Mouse (Mus musculus): ENCODE results near the gene Esp1. TPM values are rescaled to one million over a fixed set of nuclear protein-coding genes. Genes with fewer than 3 reads are reported as not detected.
"Not testable (repeated sequence)": the region's sequence is repeated elsewhere in the genome, so short reads cannot be mapped to it uniquely, and the experiment has no call there.

Esp1 gene
- total RNA-seq (2021): not detected
- long read RNA-seq, experiment 1: 0 reads
- long read RNA-seq, experiment 2: 0 reads

DNA sequence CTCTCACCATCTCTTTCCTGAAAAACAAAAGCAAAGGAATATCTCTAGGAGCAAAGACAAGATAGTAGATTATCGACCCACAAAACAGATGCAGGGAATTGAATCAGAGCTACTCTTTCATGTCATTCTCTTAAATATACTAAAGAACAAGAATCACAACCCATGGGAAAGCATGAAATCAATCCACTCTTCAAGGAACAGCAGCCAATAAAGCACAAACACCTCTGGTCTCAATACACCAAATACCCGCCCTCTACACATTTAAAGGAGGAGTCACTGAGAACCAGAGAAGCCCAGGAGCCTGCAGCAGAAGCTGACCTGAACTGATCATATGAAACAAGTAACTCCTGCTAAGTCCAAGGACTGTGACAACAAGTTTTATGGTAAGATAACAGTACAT lies at the start of gene Esp1:
Gene Esp1, plus strand, starts transcription at position 301 of the 400 bp plus-strand sequence.
- DNase-seq (ENCODE audit: low spot score in 2 of 2): no peak

DNA sequence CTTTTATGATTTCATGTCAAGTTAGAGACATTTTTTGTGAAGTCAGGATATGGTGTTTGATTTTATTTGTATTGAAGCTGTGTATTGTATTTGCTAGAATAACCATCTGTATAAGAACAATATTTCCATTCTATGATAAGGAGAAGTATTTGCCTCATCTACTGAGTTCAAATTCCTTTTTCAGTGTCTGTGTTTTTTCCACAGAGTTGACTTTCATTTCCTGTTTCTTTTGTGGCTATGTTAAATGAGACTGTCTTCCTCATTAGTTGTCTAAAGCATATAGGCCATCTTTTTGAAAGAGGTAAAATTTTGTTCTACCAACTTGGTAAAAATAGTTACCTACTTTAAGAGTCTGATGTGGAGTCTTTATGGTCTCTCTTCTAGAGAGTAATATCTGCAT lies 10.6 kb upstream of the Esp1 start:
- no peak for DNase-seq (ENCODE audit: low spot score in 2 of 2)

DNA sequence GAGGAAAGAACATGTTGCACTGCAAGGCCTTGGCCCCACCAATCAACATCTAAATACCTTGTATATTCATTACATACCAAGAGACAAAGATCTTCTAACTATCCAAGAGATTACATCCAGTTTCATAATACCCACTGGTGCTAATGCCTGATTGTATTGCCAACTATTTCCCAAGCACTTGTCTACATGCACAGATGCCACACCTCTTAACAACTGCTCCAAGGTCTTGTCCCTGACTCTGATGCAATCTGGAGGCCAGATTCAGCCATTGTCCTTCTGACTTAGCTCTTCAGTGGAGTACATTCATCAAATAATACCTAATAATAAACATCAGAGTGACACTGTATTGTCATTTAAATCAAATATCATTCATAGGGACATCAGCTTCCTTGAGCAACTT lies 9.9 kb upstream of the Esp1 start:
- DNase-seq (ENCODE audit: low spot score in 2 of 2): not testable (repeated sequence)

DNA sequence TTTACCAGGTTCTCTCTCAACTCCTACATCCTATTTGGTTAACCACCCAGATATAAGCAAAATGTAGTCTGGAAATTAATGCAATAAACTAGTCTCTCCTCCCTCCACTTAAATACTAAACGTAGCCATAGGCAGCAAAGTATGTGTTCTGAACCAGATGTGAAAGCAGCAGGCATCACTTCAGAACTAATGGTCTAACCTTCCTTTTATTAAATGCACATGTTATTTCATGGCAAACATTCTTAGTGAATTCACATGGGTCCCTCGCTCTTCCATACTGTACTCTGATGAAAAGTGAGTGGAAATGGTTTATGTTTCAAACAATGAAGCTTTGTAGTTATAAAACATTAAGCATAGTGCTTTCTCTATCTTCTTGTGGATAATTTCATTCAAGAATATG lies 4.4 kb downstream of the Esp1 start:
- DNase-seq (ENCODE audit: low spot score in 2 of 2): no peak

DNA sequence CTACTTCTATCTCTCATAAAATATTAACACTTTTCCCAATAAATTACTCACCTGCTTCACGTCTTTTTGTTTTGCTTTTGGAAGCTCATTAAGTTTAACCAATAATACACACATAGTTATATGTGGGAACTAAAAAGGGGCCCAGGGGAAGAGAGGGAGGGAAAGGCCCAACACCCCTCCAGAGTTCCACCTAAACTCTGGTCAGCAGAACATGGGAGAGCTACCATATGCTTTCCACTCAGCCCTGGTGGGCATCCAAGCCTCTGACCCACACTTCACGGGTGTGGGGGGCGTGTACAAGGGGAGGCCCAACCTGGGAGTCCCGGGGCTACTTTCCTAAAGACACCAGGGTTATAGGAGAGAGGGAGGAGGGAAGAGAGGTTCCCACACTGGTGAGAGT lies 4.8 kb downstream of the Esp1 start:
- DNase-seq (ENCODE audit: low spot score in 2 of 2): no peak

DNA sequence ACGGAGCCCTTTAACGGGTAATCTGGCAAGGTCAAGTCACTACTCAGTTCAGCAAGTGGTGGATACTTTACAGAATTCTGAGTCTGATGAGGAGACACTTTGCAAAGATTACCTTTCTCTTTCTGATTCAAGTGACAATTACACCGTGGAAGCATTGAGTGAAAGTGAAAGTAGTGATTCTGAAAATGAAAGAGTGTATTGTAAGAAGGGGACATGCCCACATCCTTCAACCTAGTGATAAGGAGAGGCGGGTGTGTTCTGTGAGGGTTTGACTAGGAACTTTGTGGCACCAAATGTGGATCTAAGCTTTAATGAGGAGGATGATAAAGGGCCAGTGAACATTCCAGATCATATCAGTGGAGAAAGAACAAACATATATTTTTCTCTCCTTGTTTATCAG lies 36.7 kb downstream of the Esp1 start:
- no peak for DNase-seq (ENCODE audit: low spot score in 2 of 2)

DNA sequence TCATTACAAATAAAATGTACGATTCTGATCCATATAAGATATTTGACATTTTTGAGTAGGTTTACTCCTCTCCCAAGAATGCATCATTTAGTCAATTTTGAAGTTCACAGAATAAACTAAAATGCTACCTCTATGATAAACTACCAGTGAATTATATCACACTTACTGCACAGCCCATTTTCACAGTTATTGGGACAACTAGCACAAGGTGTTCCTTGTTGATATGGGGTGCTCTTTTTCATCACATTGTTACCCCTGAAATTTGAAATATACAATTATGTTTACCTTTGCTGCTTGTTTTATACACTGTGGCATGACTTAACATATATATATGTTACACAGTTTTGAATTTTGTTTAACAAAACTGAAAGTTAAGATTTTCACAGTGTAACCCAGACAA lies 40.2 kb downstream of the Esp1 start:
- DNase-seq (ENCODE audit: low spot score in 2 of 2): no peak

Other genes with a start within 250 kb of the Esp1 start
- gene Esp8, start 207.1 kb upstream of the Esp1 start, total RNA-seq (2021): not detected
- not detected for gene Esp6, start 165.6 kb upstream of the Esp1 start, total RNA-seq (2021)
- not detected for gene Esp4, start 128.5 kb upstream of the Esp1 start, total RNA-seq (2021)
- gene Esp3, start 95.0 kb upstream of the Esp1 start, total RNA-seq (2021): not detected
- not detected for gene Crisp2, start 79.9 kb downstream of the Esp1 start, total RNA-seq (2021)
- gene Rhag, start 84.0 kb downstream of the Esp1 start, total RNA-seq (2021): not detected
- gene 9130008F23Rik, start 153.4 kb downstream of the Esp1 start, total RNA-seq (2021): under 1 TPM in 1 of 2 experiments, not detected in 1; 0.28 TPM
- not detected for gene Glyatl3, start 187.2 kb downstream of the Esp1 start, total RNA-seq (2021)
- gene Mut, start 207.6 kb downstream of the Esp1 start, total RNA-seq (2021): 10 to 100 TPM; 39.9 to 46.2 TPM
- 1 to 10 TPM; 4.3 to 4.7 TPM for gene Cenpq, start 207.9 kb downstream of the Esp1 start, total RNA-seq (2021)